Mouse (Mus musculus) spleen, adult 2 months (tissue): ENCODE measurements around the gene Mars.

ENCODE experiments used
- CTCF ChIP-seq: fragments of 200-500 bp; IDR thresholded peaks from 2 replicates; pipeline ENCODE4 v1.5.1; 2011; ENCODE audit warnings: mild to moderate bottlenecking, inconsistent platforms; ENCODE audit not compliant: insufficient read depth, insufficient read length, insufficient replicate concordance; ENCODE audit errors: extremely low read depth
- POLR2A ChIP-seq: fragments of 200-500 bp; IDR thresholded peaks from 2 replicates; pipeline ENCODE4 v1.6.1; 2011; ENCODE audit warnings: low read depth, low read length, inconsistent platforms

DNA sequence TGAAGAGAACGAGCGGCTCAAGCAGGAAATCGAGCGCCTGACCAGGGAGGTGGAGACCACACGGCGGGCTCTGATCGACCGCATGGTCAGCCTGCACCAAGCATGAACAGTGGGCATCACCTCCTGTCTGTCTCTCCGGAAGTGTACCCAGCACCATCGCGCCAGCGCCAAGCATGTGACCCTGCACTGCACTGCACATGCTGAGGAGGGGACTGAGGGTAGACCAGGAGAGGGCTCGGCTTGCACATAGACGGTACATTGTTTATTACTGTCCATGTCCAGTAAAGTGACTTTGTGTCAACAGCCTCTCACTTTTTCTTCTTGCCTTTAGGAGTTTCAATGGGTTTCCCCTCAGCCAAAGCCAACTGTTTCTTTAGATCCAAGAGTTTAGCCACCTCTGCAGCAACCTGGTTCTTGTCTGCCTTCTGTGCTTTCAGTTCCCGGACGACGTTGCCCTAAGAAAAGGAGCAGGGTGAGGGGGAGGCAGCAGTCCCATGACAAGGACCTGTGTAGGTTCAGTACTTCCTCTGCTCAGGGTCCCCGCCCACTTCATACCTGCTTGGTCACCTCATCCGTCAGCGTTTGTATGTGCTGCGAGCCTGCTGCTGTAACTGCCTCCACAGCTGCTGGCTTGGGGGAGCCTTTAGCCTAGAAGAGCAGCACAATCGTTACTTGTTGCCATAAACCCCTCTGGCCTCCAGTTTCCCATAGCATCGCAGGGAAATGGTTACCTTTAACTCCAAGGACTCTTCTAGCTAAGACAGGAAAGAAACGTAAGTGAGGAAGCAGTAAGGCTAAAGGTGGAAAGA is 15.4 kb downstream of the Mars start:
- TF ChIP-seq POLR2A (no peak), CTCF (no peak)
